Mouse (Mus musculus) midbrain, postnatal 0 days (tissue): ENCODE measurements around the gene Ubald1. TPM values are rescaled to one million over a fixed set of nuclear protein-coding genes. Genes with fewer than 3 reads are reported as not detected.

ENCODE experiments used
- ATAC-seq: fragments of 200-750 bp; cut with Nextera tagmentation; 2 replicates; pipeline ENCODE4 v1.8.0; 2017; ENCODE audit warnings: moderate number of reproducible peaks, mild to moderate bottlenecking, moderate TSS enrichment, moderate library complexity; ENCODE audit not compliant: low FRiP score
- DNase-seq: peaks from one replicate; pipeline ENCODE4 v3.0.0-alpha.2; 2015; ENCODE audit warnings: low spot score
- H3K27ac ChIP-seq: fragments of 300-500 bp; sonication (generic); 2 replicates; pipeline ENCODE4 v1.5.1; 2014; ENCODE audit warnings: low read depth, mild to moderate bottlenecking, low read length, mixed read lengths
- H3K27me3 ChIP-seq: fragments of 300-500 bp; sonication (generic); 2 replicates; pipeline ENCODE4 v1.6.1; 2014; ENCODE audit warnings: low read length, control low read depth, mixed read lengths; ENCODE audit not compliant: insufficient read depth
- H3K36me3 ChIP-seq: fragments of 300-500 bp; sonication (generic); 2 replicates; pipeline ENCODE4 v1.6.1; 2014; ENCODE audit warnings: low read length, control low read depth, mixed read lengths; ENCODE audit not compliant: insufficient read depth
- H3K4me1 ChIP-seq: fragments of 300-500 bp; sonication (generic); 2 replicates; pipeline ENCODE4 v1.6.1; 2014; ENCODE audit warnings: mild to moderate bottlenecking, control low read depth, antibody characterized with exemption, low read length, mixed read lengths; ENCODE audit not compliant: insufficient read depth
- H3K4me2 ChIP-seq: fragments of 300-500 bp; sonication (generic); 2 replicates; pipeline ENCODE4 v1.6.1; 2014; ENCODE audit warnings: low read depth, mild to moderate bottlenecking, low read length, mixed read lengths; ENCODE audit not compliant: poor library complexity, severe bottlenecking
- H3K4me3 ChIP-seq: fragments of 300-500 bp; sonication (generic); 2 replicates; pipeline ENCODE4 v1.5.1; 2014; ENCODE audit warnings: low read depth, mild to moderate bottlenecking, low read length, moderate library complexity
- H3K9ac ChIP-seq: fragments of 300-500 bp; sonication (generic); replicated peaks from 2 replicates; pipeline ENCODE4 v1.6.1; 2014; ENCODE audit warnings: mild to moderate bottlenecking, low read length, moderate library complexity, mixed read lengths; ENCODE audit not compliant: poor library complexity, severe bottlenecking
- H3K9me3 ChIP-seq: fragments of 300-500 bp; sonication (generic); 2 replicates; pipeline ENCODE4 v1.6.1; 2016; ENCODE audit warnings: low read length, control low read depth
- CTCF ChIP-seq: IDR thresholded peaks from 2 replicates; pipeline ENCODE4 v1.5.1; 2016; ENCODE audit warnings: antibody characterized with exemption, mild to moderate bottlenecking
- WGBS: fragments of 180-500 bp; shearing (Covaris S2); extraction: QIAGEN DNeasy Blood & Tissue Kit; methylation state at CpG from one replicate; pipeline ENCODE4 v1.1.7; 2014; 5-methylcytosine and 5-hydroxymethylcytosine counted together
- polyA plus RNA-seq: library from polyadenylated mRNA; unstranded; fragments of >200 nt; fragmentation: Nextera tagmentation; extraction: Ambion mirVana; gene quantifications from 2 replicates; pipeline ENCODE4 v1.2.1, GENCODE M21; 2015
- total RNA-seq: library from RNA; depleted of rRNA; stranded (reverse); fragments of >200 nt; gene quantifications from 2 replicates; pipeline ENCODE4 v1.2.3, GENCODE M21; 2014

Ubald1 gene
- total and polyA plus RNA-seq, 2 experiments from 2014 or later = 35.0 to 79.9 TPM

DNA sequence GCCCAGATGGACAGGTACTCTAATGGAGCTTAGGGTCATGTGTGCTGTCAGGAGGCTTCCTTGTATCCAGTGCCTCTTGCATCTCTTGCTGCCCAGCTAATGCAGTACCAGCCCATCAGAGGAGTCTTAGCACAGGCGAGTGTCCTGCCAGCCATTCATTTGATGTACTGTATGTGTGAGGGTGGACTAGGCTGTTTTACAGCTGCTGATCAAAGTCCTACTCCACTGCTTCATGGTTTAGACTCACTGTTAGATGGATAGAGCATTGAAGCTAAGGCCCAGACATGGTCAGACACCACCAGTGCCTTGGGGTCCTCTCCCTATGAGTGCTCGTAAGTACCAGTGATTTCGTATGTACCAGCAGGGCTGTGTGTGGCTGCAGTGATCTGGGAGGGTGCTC lies 24.8 kb upstream of the Ubald1 start:
- no peak for TF ChIP-seq CTCF
- Histone ChIP-seq H3K4me3 (no peak overlapping the region), H3K4me1 (no peaks in the 10 kb centered on the region), H3K36me3 (peaks cover 12% of the 10 kb centered on the region; the same call in 1 of the 2 replicates), H3K9me3 (no peaks in the 10 kb centered on the region), H3K27me3 (no peaks in the 10 kb centered on the region), H3K27ac (no peak overlapping the region), H3K9ac (no peak overlapping the region), H3K4me2 (no peak overlapping the region)
- 89% methylated on average over 3 of the region's 3 CpGs for WGBS
- no peak for ATAC-seq
- DNase-seq = no peak

DNA sequence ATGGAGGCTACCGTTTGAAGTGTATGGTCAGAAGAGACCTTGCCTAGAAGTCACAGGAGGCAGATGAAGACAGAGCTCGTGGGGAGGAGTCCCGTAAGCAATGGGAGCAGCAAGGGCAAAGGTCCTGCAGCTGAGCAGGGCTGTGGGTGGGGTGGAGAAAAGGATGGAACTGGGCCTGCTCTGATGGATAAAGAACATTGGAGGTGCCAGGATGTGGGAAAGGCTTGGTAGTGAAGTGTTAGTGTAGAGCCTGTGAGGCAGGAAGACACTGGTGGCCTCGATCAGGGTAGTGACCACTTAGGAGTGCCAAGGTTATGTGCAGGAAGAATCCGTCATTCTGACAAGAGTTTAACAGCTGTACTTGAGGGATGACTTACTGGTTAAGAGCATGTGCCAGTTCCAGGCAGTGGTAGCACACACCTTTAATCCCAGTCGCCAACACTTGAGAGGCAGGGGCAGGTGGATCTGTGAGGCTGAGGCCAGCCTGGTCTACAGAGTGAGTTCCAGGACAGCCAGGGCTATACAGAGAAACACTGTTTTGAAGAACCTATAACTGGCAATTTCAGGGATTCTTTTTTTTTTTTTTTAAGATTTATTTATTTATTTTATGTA lies 23.5 kb upstream of the Ubald1 start:
- ATAC-seq (no peak), DNase-seq (no peak)
- Histone ChIP-seq H3K27ac (no peak overlapping the region), H3K36me3 (peaks cover 5% of the 10 kb centered on the region; the same call in 1 of the 2 replicates), H3K27me3 (no peaks in the 10 kb centered on the region), H3K9me3 (no peaks in the 10 kb centered on the region), H3K4me1 (no peaks in the 10 kb centered on the region), H3K4me2 (no peak overlapping the region), H3K4me3 (no peak overlapping the region), H3K9ac (no peak overlapping the region)
- no peak for TF ChIP-seq CTCF
- WGBS = 86% methylated on average over 6 of the region's 6 CpGs

DNA sequence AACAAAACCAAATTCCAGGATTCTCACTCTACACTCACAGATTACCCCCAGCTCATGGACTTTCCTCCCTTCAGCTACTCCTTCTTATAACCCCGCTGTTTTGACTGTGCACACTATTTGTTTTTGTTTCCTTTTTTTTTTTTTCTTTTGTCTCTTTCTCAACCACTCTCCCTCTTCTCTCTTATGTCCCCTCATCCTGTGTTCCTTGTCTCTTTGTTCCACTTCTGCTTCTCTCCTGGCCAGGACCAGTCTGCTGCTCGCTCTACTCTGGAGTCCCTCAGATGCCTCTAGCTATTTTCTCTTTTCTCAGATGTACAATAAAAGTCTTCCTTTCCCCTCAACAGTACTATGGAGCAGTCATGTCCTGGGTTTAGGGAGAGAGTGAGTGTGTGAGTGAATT lies 22.3 kb upstream of the Ubald1 start:
- no peaks in the 10 kb centered on the region for H3K4me1 ChIP-seq
- H3K27ac ChIP-seq = no peak overlapping the region
- H3K4me2 ChIP-seq = no peak overlapping the region
- no peaks in the 10 kb centered on the region for H3K27me3 ChIP-seq
- ATAC-seq (no peak), DNase-seq (no peak)
- 69% methylated on average over 2 of the region's 2 CpGs for WGBS
- no peak for TF ChIP-seq CTCF
- H3K9me3 ChIP-seq = no peaks in the 10 kb centered on the region
- H3K9ac ChIP-seq = no peak overlapping the region
- peaks cover 2% of the 10 kb centered on the region; the same call in 1 of the 2 replicates for H3K36me3 ChIP-seq
- no peak overlapping the region for H3K4me3 ChIP-seq

DNA sequence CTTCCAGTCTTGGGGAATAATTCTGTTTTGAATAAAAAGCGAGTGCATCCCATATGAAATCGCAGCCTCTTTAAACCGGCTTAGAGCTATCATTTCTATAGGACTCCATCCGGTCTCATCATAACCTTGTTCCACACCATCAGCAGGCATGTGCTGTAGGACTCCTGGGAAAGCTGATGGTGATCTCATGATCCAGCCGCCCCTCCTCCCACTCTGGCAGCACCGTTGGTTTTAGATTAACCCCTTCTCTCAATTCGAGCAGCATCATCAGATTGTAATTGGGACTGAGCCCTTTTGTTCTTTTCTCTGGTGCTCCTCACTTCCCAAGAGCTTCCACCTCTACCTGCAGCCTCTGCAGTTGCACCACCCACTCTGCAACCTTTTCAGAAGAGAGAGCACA lies 21.1 kb upstream of the Ubald1 start:
- DNase-seq (no peak), ATAC-seq (no peak)
- H3K36me3 ChIP-seq = no peaks in the 10 kb centered on the region
- no peak overlapping the region for H3K4me3 ChIP-seq
- no peaks in the 10 kb centered on the region for H3K9me3 ChIP-seq
- H3K4me1 ChIP-seq = no peaks in the 10 kb centered on the region
- no peak overlapping the region for H3K4me2 ChIP-seq
- TF ChIP-seq CTCF = no peak
- no peak overlapping the region for H3K9ac ChIP-seq
- 57% methylated on average over 7 of the region's 7 CpGs for WGBS
- no peaks in the 10 kb centered on the region for H3K27me3 ChIP-seq
- H3K27ac ChIP-seq = no peak overlapping the region

DNA sequence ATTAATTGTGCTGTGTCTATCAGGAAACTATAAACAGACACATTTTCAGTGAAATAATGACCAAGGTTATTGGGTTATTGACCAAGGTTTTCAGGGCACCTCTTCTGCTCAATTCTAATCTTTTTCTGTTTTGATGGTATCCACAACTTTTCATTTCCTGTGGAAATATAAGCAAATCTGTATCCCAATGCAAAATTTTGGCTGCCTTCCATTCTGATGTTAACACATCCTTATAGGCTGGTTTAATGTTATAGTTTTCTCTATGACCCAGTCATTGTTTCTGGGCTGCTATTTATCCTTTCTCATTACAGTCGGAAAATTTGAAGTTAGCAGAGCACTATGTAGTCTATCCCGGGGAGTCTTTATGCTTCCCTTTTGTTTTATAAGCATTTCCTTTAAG lies 19.6 kb upstream of the Ubald1 start:
- no peak for DNase-seq
- Histone ChIP-seq H3K27me3 (no peaks in the 10 kb centered on the region), H3K4me3 (no peak overlapping the region), H3K27ac (no peak overlapping the region), H3K4me2 (no peak overlapping the region), H3K36me3 (no peaks in the 10 kb centered on the region), H3K9ac (no peak overlapping the region), H3K9me3 (no peaks in the 10 kb centered on the region), H3K4me1 (no peaks in the 10 kb centered on the region)
- ATAC-seq = no peak
- 89% methylated on average over 2 of the region's 2 CpGs for WGBS
- no peak for TF ChIP-seq CTCF

DNA sequence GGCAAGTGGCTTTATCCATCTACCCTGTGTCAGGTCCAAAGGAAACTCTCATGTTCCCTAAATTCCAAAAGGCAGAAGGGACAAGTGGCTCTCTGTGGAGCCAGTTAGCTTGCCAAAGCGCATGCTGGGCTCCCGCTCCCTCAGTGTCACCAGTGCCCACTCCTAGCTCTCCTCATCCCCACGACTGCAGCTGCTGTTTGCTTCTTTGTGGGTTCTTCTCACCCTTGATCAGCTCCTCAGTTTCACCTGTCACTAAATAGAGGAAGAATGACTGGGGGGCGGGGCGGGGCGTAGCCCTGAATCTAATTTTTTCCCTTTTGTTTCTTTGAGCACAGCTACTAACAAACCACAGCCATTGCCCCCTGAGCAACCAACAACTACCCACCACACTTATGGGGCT lies 18.8 kb upstream of the Ubald1 start:
- Histone ChIP-seq H3K9ac (no peak overlapping the region), H3K4me3 (no peak overlapping the region), H3K36me3 (no peaks in the 10 kb centered on the region), H3K4me2 (no peak overlapping the region), H3K4me1 (no peaks in the 10 kb centered on the region), H3K27me3 (no peaks in the 10 kb centered on the region), H3K27ac (no peak overlapping the region), H3K9me3 (no peaks in the 10 kb centered on the region)
- ATAC-seq = no peak
- DNase-seq = no peak
- WGBS = 93% methylated on average over 6 of the region's 6 CpGs
- no peak for TF ChIP-seq CTCF
